Mouse (Mus musculus) spleen, adult 2 months (tissue): ENCODE data around the gene Fry.

Experiments
- CTCF ChIP-seq: fragments of 200-500 bp; IDR thresholded peaks from 2 replicates; pipeline ENCODE4 v1.5.1; 2011; ENCODE audit warnings: mild to moderate bottlenecking, inconsistent platforms; ENCODE audit not compliant: insufficient read depth, insufficient read length, insufficient replicate concordance; ENCODE audit errors: extremely low read depth
- POLR2A ChIP-seq: fragments of 200-500 bp; IDR thresholded peaks from 2 replicates; pipeline ENCODE4 v1.6.1; 2011; ENCODE audit warnings: low read depth, low read length, inconsistent platforms

DNA sequence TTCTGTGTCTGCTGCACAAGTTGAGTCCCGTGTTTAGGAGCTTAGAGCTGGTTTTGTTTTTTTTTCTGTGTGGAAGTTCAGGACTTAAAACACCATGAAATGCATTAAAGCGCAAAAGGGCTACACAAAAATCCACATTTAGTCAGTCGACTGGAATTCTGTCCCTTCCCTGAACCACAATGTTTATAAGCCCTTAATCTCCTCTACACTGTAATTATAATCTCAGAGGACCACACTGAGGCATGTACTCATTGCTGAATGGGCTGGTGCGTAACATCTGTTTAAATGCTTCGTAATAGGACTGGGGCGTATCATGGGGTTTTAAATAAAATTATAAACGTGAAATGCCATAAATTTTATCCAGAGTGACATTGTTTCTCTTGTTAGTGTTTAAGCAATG lies 89.6 kb downstream of the Fry start:
- no peak for TF ChIP-seq CTCF
- no peak for TF ChIP-seq POLR2A
